Mouse (Mus musculus): Measurements from ENCODE around the gene Prrxl1. TPM values are rescaled to one million over a fixed set of nuclear protein-coding genes. Genes with fewer than 3 reads are reported as not detected.

Prrxl1 gene
- polyA plus RNA-seq, 1 experiment from 2014 or later = 0.26 TPM

DNA sequence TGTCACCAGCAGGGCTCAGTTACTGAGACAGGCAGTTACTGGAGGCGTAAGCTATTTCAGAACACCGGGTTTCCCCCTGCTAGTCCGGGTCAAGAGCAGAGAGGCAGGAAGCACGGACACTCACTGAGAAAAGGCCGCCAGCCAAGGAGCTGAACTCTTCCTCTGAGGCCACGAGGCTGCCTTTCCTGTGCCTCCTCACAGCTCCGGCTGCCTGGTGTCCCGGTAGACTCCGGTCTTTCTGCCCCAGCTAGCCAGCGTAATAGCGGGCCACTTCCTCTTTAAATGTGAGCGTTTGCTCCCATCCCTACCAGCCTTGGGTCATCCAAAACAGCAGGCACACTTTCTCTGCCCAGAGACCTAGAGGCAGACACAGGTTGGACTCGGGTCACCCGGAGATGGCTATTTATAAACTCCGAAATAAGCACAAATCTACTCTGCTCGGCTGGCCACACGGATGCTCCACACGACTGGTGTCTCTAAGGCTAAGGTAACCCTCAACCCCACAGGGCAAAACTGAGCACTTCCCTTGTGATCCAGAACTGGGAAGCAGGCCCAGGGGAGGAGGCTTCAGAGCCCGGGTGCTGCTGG, 84.1 kb downstream of the Prrxl1 start:
- TF ChIP-seq CTCF (IDR thresholded peaks at IDR 0.05; ENCODE audit: low read depth) = no peak
- Histone ChIP-seq H3K27me3 (replicated peaks; ENCODE audit: control insufficient read depth, insufficient read depth, low read length) (no peaks in the 10 kb centered on the region), H3K36me3 (ENCODE audit: control insufficient read depth, insufficient read depth) (no peaks in the 10 kb centered on the region), H3K9ac (ENCODE audit: low read depth, low read length) (no peak overlapping the region), H3K4me2 (replicated peaks; ENCODE audit: low read depth) (no peak overlapping the region), H3K9me3 (ENCODE audit: control insufficient read depth) (no peaks in the 10 kb centered on the region), H3K4me1 (replicated peaks; ENCODE audit: control insufficient read depth, insufficient read depth, low read length) (no peaks in the 10 kb centered on the region), H3K27ac (ENCODE audit: low read depth, low read length) (no peak overlapping the region), H3K4me3 (ENCODE audit: low read depth, low read length) (no peak overlapping the region)
- ATAC-seq = no peak
- WGBS = 50% methylated on average over 19 of the region's 19 CpGs

GRCm38 (mm10) chr14:32683982-32684734, 85.0 kb downstream of the Prrxl1 start:
- Histone ChIP-seq H3K27me3 (replicated peaks; ENCODE audit: control insufficient read depth, insufficient read depth, low read length) (no peaks in the 10 kb centered on the region), H3K4me3 (ENCODE audit: low read depth, low read length) (no peak overlapping the region), H3K27ac (ENCODE audit: low read depth, low read length) (no peak overlapping the region), H3K9me3 (ENCODE audit: control insufficient read depth) (no peaks in the 10 kb centered on the region), H3K36me3 (ENCODE audit: control insufficient read depth, insufficient read depth) (no peaks in the 10 kb centered on the region), H3K9ac (ENCODE audit: low read depth, low read length) (no peak overlapping the region), H3K4me1 (replicated peaks; ENCODE audit: control insufficient read depth, insufficient read depth, low read length) (no peaks in the 10 kb centered on the region), H3K4me2 (replicated peaks; ENCODE audit: low read depth) (no peak overlapping the region)
- ATAC-seq = no peak
- WGBS = 59% methylated on average over 19 of the region's 19 CpGs
- TF ChIP-seq CTCF (IDR thresholded peaks at IDR 0.05; ENCODE audit: low read depth) = no peak

- Histone ChIP-seq H3K4me1 (replicated peaks; ENCODE audit: control insufficient read depth, insufficient read depth, low read length) (no peaks in the 10 kb centered on the region), H3K9me3 (ENCODE audit: control insufficient read depth) (no peaks in the 10 kb centered on the region), H3K36me3 (ENCODE audit: control insufficient read depth, insufficient read depth) (no peaks in the 10 kb centered on the region), H3K27me3 (replicated peaks; ENCODE audit: control insufficient read depth, insufficient read depth, low read length) (no peaks in the 10 kb centered on the region), H3K27ac (ENCODE audit: low read depth, low read length) (no peak overlapping the region), H3K4me3 (ENCODE audit: low read depth, low read length) (no peak overlapping the region), H3K4me2 (replicated peaks; ENCODE audit: low read depth) (no peak overlapping the region), H3K9ac (ENCODE audit: low read depth, low read length) (no peak overlapping the region)
- TF ChIP-seq CTCF (IDR thresholded peaks at IDR 0.05; ENCODE audit: low read depth) = no peak
- WGBS = 57% methylated on average over 19 of the region's 19 CpGs
- ATAC-seq = no peak
Measured at GRCm38 (mm10) chr14:32684735-32685105, 85.5 kb downstream of the Prrxl1 start.

DNA sequence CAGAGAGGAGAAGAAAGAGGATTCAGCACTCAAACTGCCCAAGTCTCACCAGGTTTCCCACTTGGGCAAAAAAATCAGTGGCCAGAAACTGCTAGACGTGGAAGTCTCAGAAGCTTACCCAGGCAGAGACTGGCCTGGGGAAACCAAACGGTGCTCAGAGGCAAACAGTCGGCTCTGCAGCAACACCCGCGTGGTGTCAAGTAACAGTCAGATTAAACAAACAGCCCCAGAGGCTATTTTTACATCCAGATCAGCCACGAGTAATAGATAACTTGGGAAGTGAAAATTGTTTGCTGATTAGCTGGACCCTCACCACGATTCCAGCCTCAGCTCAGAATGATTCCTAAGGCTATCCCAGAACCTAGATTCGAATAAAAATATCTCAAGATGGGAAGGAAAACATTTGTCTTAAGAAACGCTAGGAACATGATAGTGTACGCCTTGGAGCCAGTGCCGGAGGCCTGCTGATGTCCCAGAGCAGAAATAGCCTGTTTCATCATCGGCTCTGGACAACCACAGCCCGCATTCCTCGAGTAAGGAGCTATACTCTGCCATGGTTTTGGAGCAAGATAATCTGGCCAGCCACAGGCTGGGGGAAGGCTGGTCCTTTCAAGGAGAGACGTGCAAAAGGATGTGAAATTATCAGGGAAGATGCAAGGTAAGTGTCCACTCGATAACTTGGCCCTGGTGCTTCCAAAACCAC, 86.1 kb downstream of the Prrxl1 start, which contains the start of gene 3425401B19Rik:
3425401B19Rik (minus strand) TSS at position 170 of the 703 bp plus-strand sequence.
- no peak for ATAC-seq
- no peak within 1 kb of the TSS for H3K9ac ChIP-seq (ENCODE audit: low read depth, low read length)
- H3K27me3 ChIP-seq (replicated peaks; ENCODE audit: control insufficient read depth, insufficient read depth, low read length) = no peaks in the 10 kb centered on the region
- no peaks in the 10 kb centered on the region for H3K4me1 ChIP-seq (replicated peaks; ENCODE audit: control insufficient read depth, insufficient read depth, low read length)
- H3K27ac ChIP-seq (ENCODE audit: low read depth, low read length) = no peak within 1 kb of the TSS
- H3K9me3 ChIP-seq (ENCODE audit: control insufficient read depth) = no peaks in the 10 kb centered on the region
- 46% methylated on average over 16 of the region's 16 CpGs for WGBS
- TF ChIP-seq CTCF (IDR thresholded peaks at IDR 0.05; ENCODE audit: low read depth) = no peak
- no peak within 1 kb of the TSS for H3K4me2 ChIP-seq (replicated peaks; ENCODE audit: low read depth)
- H3K4me3 ChIP-seq (ENCODE audit: low read depth, low read length) = no peak within 1 kb of the TSS
- H3K36me3 ChIP-seq (ENCODE audit: control insufficient read depth, insufficient read depth) = no peaks in the 10 kb centered on the region

DNA sequence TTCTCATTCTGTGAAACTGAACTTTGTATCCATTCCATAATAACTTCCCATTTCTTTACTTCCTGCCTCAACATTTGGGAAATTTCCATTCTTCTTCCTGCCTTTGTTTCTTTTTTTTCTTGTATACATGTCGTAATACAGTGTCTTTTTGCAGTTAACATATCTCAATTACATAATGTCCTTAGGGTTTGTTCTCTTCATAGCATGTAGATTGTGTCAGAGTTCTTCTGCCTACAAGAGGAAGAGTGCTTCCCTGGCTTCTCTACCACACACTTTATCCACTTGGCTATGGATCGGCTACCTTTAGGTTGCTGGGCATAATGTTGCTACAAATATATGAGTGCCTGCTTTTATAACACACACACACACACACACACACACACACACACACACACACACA, 96.7 kb downstream of the Prrxl1 start:
- Histone ChIP-seq H3K9me3 (ENCODE audit: control insufficient read depth) (no peaks in the 10 kb centered on the region), H3K4me2 (replicated peaks; ENCODE audit: low read depth) (no peak overlapping the region), H3K9ac (ENCODE audit: low read depth, low read length) (no peak overlapping the region), H3K27ac (ENCODE audit: low read depth, low read length) (no peak overlapping the region), H3K4me3 (ENCODE audit: low read depth, low read length) (no peak overlapping the region), H3K27me3 (replicated peaks; ENCODE audit: control insufficient read depth, insufficient read depth, low read length) (no peaks in the 10 kb centered on the region), H3K36me3 (ENCODE audit: control insufficient read depth, insufficient read depth) (no peaks in the 10 kb centered on the region), H3K4me1 (replicated peaks; ENCODE audit: control insufficient read depth, insufficient read depth, low read length) (no peaks in the 10 kb centered on the region)
- WGBS = 89% methylated on average over 2 of the region's 2 CpGs
- ATAC-seq = no peak
- TF ChIP-seq CTCF (IDR thresholded peaks at IDR 0.05; ENCODE audit: low read depth) = no peak

DNA sequence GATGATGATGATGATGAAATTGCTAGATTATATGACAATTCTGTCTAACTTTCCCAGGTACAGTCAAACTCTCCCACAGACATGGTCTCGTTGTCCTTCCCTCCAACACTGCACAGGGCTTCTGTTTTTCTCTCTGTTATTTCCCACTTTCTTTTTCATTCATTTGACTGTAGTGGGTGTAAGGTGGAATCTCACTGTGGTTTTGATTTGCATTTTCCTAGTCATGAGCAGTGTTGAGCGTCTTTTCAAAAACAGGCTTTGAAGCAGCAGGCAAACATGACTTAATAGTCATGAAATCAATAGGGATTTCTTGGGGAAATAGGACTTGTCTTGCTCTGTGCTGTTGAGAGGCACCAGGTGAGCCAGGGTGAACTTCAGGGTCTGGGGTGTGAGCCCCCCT, 97.1 kb downstream of the Prrxl1 start:
- ATAC-seq = no peak
- Histone ChIP-seq H3K27me3 (replicated peaks; ENCODE audit: control insufficient read depth, insufficient read depth, low read length) (no peaks in the 10 kb centered on the region), H3K36me3 (ENCODE audit: control insufficient read depth, insufficient read depth) (no peaks in the 10 kb centered on the region), H3K4me3 (ENCODE audit: low read depth, low read length) (no peak overlapping the region), H3K4me2 (replicated peaks; ENCODE audit: low read depth) (no peak overlapping the region), H3K9me3 (ENCODE audit: control insufficient read depth) (no peaks in the 10 kb centered on the region), H3K9ac (ENCODE audit: low read depth, low read length) (no peak overlapping the region), H3K27ac (ENCODE audit: low read depth, low read length) (no peak overlapping the region), H3K4me1 (replicated peaks; ENCODE audit: control insufficient read depth, insufficient read depth, low read length) (no peaks in the 10 kb centered on the region)
- WGBS = 88% methylated on average over 2 of the region's 2 CpGs
- no peak for TF ChIP-seq CTCF (IDR thresholded peaks at IDR 0.05; ENCODE audit: low read depth)
